Mouse (Mus musculus) bone marrow macrophage, adult 2 months (primary cell): ENCODE data around the gene Ect2. TPM values are rescaled to one million over a fixed set of nuclear protein-coding genes. Genes with fewer than 3 reads are reported as not detected.

Experiments
- H3K27ac ChIP-seq: 2 replicates; pipeline ENCODE4 v1.5.1; 2012; ENCODE audit warnings: low read depth, low read length; ENCODE audit not compliant: insufficient read depth
- H3K4me1 ChIP-seq: 2 replicates; pipeline ENCODE4 v1.6.1; 2012; ENCODE audit warnings: low read length; ENCODE audit not compliant: control insufficient read depth, insufficient read depth
- H3K4me3 ChIP-seq: 2 replicates; pipeline ENCODE4 v1.5.1; 2012; ENCODE audit warnings: mild to moderate bottlenecking, low read length, moderate library complexity; ENCODE audit not compliant: insufficient read depth
- CTCF ChIP-seq: IDR thresholded peaks from 2 replicates; pipeline ENCODE4 v1.5.1; 2012; ENCODE audit warnings: low read depth, mild to moderate bottlenecking, low read length, moderate library complexity
- POLR2A ChIP-seq: IDR thresholded peaks from 2 replicates; pipeline ENCODE4 v1.6.1; 2012; ENCODE audit warnings: mild to moderate bottlenecking, low read depth, low read length, borderline replicate concordance
- polyA plus RNA-seq: library from polyadenylated mRNA; stranded (reverse); fragments of >200 nt; gene quantifications from 2 replicates; pipeline ENCODE4 v1.2.4, GENCODE M21; 2012; ENCODE audit not compliant: missing spikeins, insufficient read depth, insufficient read length

Gene Ect2
- polyA plus RNA-seq, 1 experiment = 26.0 TPM

GRCm38 (mm10) chr3:27161645-27162409, 8.1 kb upstream of the Ect2 start:
- Histone ChIP-seq H3K4me3 (no peak overlapping the region), H3K4me1 (no peaks in the 10 kb centered on the region), H3K27ac (no peak overlapping the region)
- TF ChIP-seq CTCF (no peak), POLR2A (no peak)

GRCm38 (mm10) chr3:27158910-27159309, 5.2 kb upstream of the Ect2 start:
- no peak for TF ChIP-seq POLR2A
- no peak for TF ChIP-seq CTCF
- Histone ChIP-seq H3K27ac (no peak overlapping the region), H3K4me3 (no peak overlapping the region), H3K4me1 (peaks cover 16% of the 10 kb centered on the region)

GRCm38 (mm10) chr3:27156594-27156949, 2.9 kb upstream of the Ect2 start:
- H3K4me3 ChIP-seq = no peak overlapping the region
- peaks cover 16% of the 10 kb centered on the region for H3K4me1 ChIP-seq
- no peak for TF ChIP-seq POLR2A
- no peak for TF ChIP-seq CTCF
- no peak overlapping the region for H3K27ac ChIP-seq

- TF ChIP-seq CTCF (no peak), POLR2A (no peak)
- Histone ChIP-seq H3K4me3 (no peak overlapping the region), H3K27ac (no peak overlapping the region), H3K4me1 (peaks cover 16% of the 10 kb centered on the region)
Observed at GRCm38 (mm10) chr3:27155856-27156593, 2.3 kb upstream of the Ect2 start.

- Histone ChIP-seq H3K4me3 (no peak overlapping the region), H3K4me1 (peaks cover 16% of the 10 kb centered on the region), H3K27ac (no peak overlapping the region)
- TF ChIP-seq CTCF = no peak
- no peak for TF ChIP-seq POLR2A
Observed at GRCm38 (mm10) chr3:27155051-27155855, 1.6 kb upstream of the Ect2 start.

- Histone ChIP-seq H3K4me3 (peak overlapping the region; percentile 51; the same call in 1 of the 2 replicates), H3K27ac (no peak overlapping the region), H3K4me1 (peaks cover 16% of the 10 kb centered on the region)
- TF ChIP-seq CTCF = no peak
- TF ChIP-seq POLR2A = no peak
Observed at GRCm38 (mm10) chr3:27154280-27154679, 602 bp upstream of the Ect2 start.

- Histone ChIP-seq H3K4me1 (peaks cover 16% of the 10 kb centered on the region), H3K4me3 (peak overlapping the region; percentile 91), H3K27ac (peak overlapping the region; percentile 57)
- TF ChIP-seq POLR2A = no peak
- no peak for TF ChIP-seq CTCF
Observed at GRCm38 (mm10) chr3:27153191-27153671, 447 bp downstream of the Ect2 start.

GRCm38 (mm10) chr3:27145733-27146132, 7.9 kb downstream of the Ect2 start:
- Histone ChIP-seq H3K27ac (no peak overlapping the region), H3K4me3 (no peak overlapping the region)
- no peak for TF ChIP-seq CTCF
- no peak for TF ChIP-seq POLR2A

GRCm38 (mm10) chr3:27143570-27143969, 10.1 kb downstream of the Ect2 start:
- no peaks in the 10 kb centered on the region for H3K4me1 ChIP-seq
- no peak overlapping the region for H3K27ac ChIP-seq
- no peak overlapping the region for H3K4me3 ChIP-seq
- no peak for TF ChIP-seq CTCF
- TF ChIP-seq POLR2A = no peak

More at GRCm38 (mm10) chr3:27145733-27146132, 7.9 kb downstream of the Ect2 start:
- H3K4me1 ChIP-seq = no peaks in the 10 kb centered on the region

- Histone ChIP-seq H3K4me3 (no peak overlapping the region), H3K27ac (no peak overlapping the region), H3K4me1 (no peaks in the 10 kb centered on the region)
- TF ChIP-seq CTCF = no peak
- TF ChIP-seq POLR2A = no peak
Observed at GRCm38 (mm10) chr3:27140101-27140500, 13.6 kb downstream of the Ect2 start.
